Mouse (Mus musculus): ENCODE data around the gene Ankmy1.

- no peak for TF ChIP-seq CTCF (IDR thresholded peaks at IDR 0.05; ENCODE audit: borderline replicate concordance, insufficient read depth, low read length)
- 0 out of 2 replicates have a peak, but pooled peaks have one; percentile 33 for TF ChIP-seq POLR2A (IDR thresholded peaks at IDR 0.05; ENCODE audit: low read depth, low read length)
Observed at GRCm38 (mm10) chr1:92910925-92911720, 8.4 kb upstream of the Ankmy1 start.

Measured in embryonic fibroblast, embryonic 13.5 days (primary cell).